Mouse (Mus musculus): ENCODE data around the gene Mindy4.

Gene Mindy4

DNA sequence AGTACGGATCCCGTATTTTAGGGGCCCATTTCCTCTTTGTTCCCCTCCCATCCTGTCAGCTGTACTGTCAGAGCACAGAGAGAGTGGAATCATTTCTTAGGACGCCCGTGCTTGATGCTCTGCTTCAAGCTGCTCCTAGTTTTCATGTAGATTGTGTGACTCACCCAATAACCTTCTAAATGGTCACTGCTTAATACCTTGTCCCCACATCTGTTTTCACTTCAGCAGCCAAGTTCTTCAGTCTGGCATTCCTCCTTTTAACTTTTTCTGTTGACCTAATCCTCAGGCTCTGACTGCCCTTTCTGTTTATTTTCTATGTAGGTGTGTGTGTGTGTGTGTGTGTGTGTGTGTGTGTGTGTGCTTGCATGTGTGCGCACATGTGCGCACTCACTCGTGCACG lies 4.6 kb downstream of the Mindy4 start:
- DNase-seq (ENCODE audit: low spot score in 2 of 2) = no peak

DNA sequence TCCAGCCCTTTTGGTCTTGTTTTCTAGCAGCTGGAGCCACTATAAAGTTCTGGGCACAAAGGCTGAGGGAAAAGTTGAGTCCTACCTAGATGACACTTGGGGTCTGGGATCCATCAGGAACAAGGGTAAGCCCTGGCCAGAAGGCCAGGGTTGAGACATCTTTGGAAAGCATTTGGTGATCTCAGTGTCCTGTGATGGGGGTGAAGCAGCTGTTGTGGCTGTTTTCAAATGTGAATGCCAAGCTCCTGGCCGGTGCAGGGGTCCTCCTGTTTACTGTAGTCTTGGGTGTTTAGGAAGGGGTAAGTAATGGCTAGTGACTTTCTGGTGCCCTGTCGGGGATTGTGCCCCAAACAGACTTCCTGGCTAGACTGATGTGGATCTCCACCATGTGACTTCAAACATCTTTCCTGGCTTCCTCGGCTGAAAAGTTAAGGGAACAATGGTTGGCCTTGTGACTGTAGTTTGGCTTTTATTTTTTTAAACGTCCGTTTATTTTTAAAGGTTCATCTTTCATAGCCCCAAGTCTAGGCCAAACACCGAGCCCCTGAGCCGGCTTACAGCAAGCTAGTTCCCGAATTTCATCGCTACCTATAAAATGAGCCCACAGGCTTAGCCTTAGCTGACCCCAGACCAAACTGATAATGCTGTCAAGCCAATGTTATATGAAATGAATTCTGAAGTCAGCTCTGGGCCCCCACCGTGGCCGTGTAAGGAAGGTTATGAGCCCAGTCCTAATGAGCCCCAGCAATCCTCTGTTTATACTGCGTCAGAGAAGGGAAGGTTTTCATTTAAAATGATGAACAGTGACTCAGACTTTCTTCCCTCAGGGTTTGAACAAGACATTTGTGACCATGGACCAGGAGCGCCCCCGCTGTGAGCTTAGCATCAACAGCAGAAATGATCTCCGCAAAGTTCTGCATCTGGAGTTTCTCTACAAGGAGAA lies 7.5 kb downstream of the Mindy4 start:
- no peak for DNase-seq (ENCODE audit: low spot score in 2 of 2)

- no peak for DNase-seq (ENCODE audit: low spot score in 2 of 2)
Observed at GRCm38 (mm10) chr6:55214541-55214940, 11.4 kb downstream of the Mindy4 start.

DNA sequence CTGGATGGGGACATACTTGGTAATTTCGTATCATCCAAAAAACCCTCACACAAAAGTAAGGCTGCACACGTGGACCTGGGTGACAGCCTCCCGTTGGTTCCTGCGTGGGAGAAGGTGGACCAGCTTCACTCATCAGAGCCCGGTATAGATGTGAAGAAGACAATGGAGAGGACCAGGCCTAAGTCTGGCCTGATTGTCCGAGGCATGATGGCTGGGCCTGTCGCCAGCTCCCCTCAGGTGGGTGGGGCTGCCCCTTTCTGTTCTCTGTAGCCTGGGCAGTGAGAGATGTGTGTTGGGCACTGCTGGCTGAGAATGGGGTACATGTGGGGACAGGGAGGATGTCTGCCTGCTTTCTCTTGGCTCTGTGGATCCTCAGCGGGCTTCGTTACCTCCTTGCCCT lies 15.0 kb downstream of the Mindy4 start:
- no peak for DNase-seq (ENCODE audit: low spot score in 2 of 2)

- DNase-seq (ENCODE audit: low spot score in 2 of 2) = no peak
Observed at GRCm38 (mm10) chr6:55223986-55224385, 20.8 kb downstream of the Mindy4 start.

GRCm38 (mm10) chr6:55230048-55230447 lies 26.9 kb downstream of the Mindy4 start:
- no peak for DNase-seq (ENCODE audit: low spot score in 2 of 2)

DNA sequence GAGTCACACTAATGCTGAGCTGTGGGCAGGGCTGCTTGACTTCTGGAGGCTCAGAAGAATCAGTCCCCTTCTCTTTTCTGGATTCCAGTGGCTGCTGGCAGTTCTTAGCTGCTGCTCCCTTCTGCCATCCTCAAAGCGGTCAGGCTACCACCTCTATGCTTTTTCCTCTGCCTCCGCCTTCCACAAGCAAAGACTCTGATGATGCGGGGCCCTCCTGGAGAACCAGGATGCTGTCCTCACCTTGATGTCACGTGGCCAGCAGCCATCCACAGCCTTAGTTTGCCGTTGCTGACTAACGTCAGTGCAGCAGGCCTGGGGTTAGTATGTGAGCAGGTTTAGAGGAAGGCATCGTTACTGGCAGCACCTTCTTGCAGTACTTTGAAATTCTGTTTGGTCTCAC lies 28.9 kb downstream of the Mindy4 start:
- no peak for DNase-seq (ENCODE audit: low spot score in 2 of 2)

DNA sequence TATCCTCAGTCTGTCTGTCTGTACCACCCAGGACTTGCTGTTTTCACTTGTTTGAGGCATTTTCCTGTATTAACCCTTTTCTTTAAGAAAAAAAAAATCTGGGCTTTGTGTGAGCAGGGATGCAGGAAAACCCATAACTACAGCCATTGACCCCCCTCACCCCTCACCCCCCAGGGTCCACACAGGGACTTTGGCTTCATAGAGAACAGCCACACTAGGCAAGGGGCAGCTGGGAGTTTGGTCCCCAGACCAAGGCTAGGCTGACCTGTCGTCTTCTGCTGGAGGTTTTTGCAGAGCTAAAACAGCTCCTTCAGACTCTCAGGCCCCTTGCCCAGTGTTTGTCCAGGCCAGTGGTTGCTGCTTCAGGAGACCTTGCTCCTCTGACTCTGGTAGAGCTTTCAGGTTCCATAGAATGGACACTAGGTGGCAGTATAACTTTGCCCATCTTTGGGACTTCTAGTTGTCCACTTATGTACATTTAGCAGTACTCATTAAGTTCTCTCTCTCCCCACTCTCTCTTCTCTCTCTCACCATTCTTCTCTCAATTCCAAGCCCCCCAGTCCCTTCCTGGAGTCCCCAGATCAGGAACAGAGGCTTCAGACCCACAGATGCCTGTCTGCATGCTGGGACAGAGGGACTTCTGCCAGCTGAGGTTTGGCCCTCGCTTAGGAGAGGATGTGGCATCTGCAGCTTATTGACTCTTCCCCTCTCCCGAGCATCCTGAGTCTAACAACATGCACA lies 29.5 kb downstream of the Mindy4 start:
- peak in 1 of 2 experiments; percentile 3 for DNase-seq (ENCODE audit: low spot score in 2 of 2)

DNA sequence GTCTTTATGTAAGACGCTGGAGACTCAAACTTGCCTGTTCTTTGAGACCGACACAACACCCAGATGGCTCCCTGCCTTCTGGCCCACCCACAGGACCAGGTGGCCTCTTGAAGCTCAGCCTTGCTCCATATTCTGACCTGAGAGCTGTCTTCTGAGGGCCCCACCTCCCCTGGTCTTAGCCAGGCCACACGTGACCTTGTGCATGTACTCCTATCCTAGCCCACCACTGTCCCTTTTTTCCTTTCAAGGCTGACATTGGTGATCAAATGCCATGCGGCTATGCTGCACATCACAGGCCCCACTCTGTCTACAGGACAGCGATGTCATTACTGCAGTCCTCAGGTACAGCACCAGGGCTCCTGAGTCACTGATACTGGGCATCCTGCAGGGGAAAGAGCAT lies 30.1 kb downstream of the Mindy4 start:
- DNase-seq (ENCODE audit: low spot score in 2 of 2) = no peak

DNA sequence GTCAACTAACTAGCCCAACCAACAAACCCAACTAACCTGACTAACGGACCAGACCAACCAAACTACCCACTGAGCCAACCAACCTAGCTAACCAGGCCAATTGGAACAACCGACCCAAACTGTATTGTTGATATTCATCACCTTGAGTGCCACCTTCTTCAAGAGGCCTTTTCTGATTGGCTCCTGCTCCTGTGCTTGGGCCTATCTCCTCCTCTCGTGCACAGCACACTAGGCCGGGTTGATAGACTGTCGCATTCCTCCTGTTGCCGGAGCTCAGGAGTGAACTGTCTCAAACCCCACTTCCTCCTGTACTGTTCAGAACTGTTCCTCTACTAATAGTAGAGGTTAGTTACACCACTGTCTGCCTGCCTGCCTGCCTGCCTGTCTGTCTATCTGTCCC lies 31.5 kb downstream of the Mindy4 start:
- DNase-seq (ENCODE audit: low spot score in 2 of 2) = no peak

- no peak for DNase-seq (ENCODE audit: low spot score in 2 of 2)
Observed at GRCm38 (mm10) chr6:55235733-55236132, 32.5 kb downstream of the Mindy4 start.

- no peak for DNase-seq (ENCODE audit: low spot score in 2 of 2)
Observed at GRCm38 (mm10) chr6:55239931-55240330, 36.7 kb downstream of the Mindy4 start.

GRCm38 (mm10) chr6:55240591-55241260 lies 37.5 kb downstream of the Mindy4 start:
- no peak for DNase-seq (ENCODE audit: low spot score in 2 of 2)

GRCm38 (mm10) chr6:55241479-55241878 lies 38.3 kb downstream of the Mindy4 start:
- no peak for DNase-seq (ENCODE audit: low spot score in 2 of 2)

- no peak for DNase-seq (ENCODE audit: low spot score in 2 of 2)
Observed at GRCm38 (mm10) chr6:55245680-55246079, 42.5 kb downstream of the Mindy4 start.

DNA sequence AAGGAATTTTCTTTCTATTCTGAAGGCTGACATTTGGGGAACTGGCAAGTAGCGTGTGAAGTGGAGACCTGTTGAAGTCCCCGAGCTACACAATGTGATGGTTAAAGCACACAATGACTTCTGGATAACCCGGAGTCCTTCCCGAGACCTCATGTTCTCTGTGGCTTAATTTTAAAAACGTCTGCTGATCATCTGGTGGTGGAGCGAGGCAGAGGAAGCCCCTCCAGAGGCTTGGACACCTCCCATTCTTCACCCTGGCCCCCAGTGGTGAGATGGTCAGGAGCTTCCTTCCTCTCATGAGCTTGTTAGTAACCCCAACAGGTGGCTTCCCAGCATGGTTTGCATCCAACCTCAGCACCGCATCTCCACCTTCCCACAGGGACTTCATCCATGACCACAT lies 43.3 kb downstream of the Mindy4 start:
- DNase-seq (ENCODE audit: low spot score in 2 of 2) = no peak

DNA sequence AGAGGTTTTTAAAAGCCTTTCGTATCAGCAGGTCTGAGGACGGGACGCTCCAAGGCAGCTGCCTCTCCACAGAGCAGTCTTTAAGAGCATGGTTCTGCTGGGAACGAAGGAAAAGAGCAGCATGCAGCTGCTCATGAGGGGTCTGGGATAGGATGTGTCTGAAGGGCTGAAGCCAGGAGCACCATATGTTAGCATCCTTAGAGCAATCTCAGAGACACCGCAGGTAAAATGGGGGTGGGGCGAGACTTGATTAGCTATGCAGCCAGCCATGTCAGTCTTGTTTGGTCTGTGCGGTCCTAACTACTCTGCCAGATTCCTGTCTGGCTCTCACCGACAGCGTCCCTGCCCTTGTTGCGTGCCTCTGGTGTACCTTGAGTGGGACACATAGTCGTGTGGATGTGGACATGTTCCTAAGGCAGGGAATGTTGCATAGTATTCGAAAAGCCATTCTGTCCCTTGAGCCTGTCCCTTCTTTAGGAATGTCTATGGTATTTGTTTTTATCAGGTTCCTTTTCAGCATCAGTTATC lies 43.8 kb downstream of the Mindy4 start:
- no peak for DNase-seq (ENCODE audit: low spot score in 2 of 2)

GRCm38 (mm10) chr6:55249263-55249662 lies 46.1 kb downstream of the Mindy4 start:
- no peak for DNase-seq (ENCODE audit: low spot score in 2 of 2)

- no peak for DNase-seq (ENCODE audit: low spot score in 2 of 2)
Observed at GRCm38 (mm10) chr6:55250809-55251208, 47.6 kb downstream of the Mindy4 start.

- no peak for DNase-seq (ENCODE audit: low spot score in 2 of 2)
Observed at GRCm38 (mm10) chr6:55251596-55251995, 48.4 kb downstream of the Mindy4 start.

GRCm38 (mm10) chr6:55252731-55253247 lies 49.6 kb downstream of the Mindy4 start:
- no peak for DNase-seq (ENCODE audit: low spot score in 2 of 2)
